Mouse (Mus musculus) limb, embryonic 10.5 days (tissue): ENCODE results near the gene Scfd2. TPM values are rescaled to one million over a fixed set of nuclear protein-coding genes. Genes with fewer than 3 reads are reported as not detected.

Source experiments
- DNase-seq: peaks from one replicate; pipeline ENCODE4 v3.0.0-alpha.2; 2017; ENCODE audit warnings: low spot score
- H3K27ac ChIP-seq: fragments of 300-500 bp; sonication (generic); 2 replicates; pipeline ENCODE4 v1.5.1; 2016; ENCODE audit warnings: mild to moderate bottlenecking
- H3K27me3 ChIP-seq: fragments of 300-500 bp; sonication (generic); 2 replicates; pipeline ENCODE4 v1.6.1; 2016; ENCODE audit warnings: low read depth, mild to moderate bottlenecking; ENCODE audit not compliant: poor library complexity, severe bottlenecking
- H3K36me3 ChIP-seq: fragments of 300-500 bp; sonication (generic); 2 replicates; pipeline ENCODE4 v1.6.1; 2016; ENCODE audit warnings: mild to moderate bottlenecking, moderate library complexity
- H3K4me1 ChIP-seq: fragments of 300-500 bp; sonication (generic); 2 replicates; pipeline ENCODE4 v1.6.1; 2016
- H3K4me3 ChIP-seq: fragments of 300-500 bp; sonication (generic); 2 replicates; pipeline ENCODE4 v1.5.1; 2016; ENCODE audit warnings: mild to moderate bottlenecking, moderate library complexity
- H3K9me3 ChIP-seq: fragments of 300-500 bp; sonication (generic); replicated peaks from 2 replicates; pipeline ENCODE4 v1.6.1; 2016; ENCODE audit warnings: mild to moderate bottlenecking
- WGBS: fragments of 180-500 bp; shearing (Covaris S2); methylation state at CpG from one replicate; pipeline ENCODE4 v1.1.7; 2016; 5-methylcytosine and 5-hydroxymethylcytosine counted together
- polyA plus RNA-seq: library from polyadenylated mRNA; unstranded; fragments of >200 nt; fragmentation: Nextera tagmentation; extraction: Ambion mirVana; gene quantifications from 2 replicates; pipeline ENCODE4 v1.2.1, GENCODE M21; 2016

The Scfd2 gene
- polyA plus RNA-seq, 1 experiment from 2014 or later = 18.1 TPM

- Histone ChIP-seq H3K4me3 (no peak overlapping the region), H3K27me3 (no peaks in the 10 kb centered on the region)
- no peak for DNase-seq
Observed at GRCm38 (mm10) chr5:74296096-74296495, 235.5 kb downstream of the Scfd2 start.

GRCm38 (mm10) chr5:74293513-74293912 is 238.0 kb downstream of the Scfd2 start:
- H3K36me3 ChIP-seq = no peaks in the 10 kb centered on the region
- peaks cover 20% of the 10 kb centered on the region; the same call in 1 of the 2 replicates for H3K4me1 ChIP-seq
- H3K27ac ChIP-seq = peak overlapping the region; percentile 7; the same call in 1 of the 2 replicates
- H3K4me3 ChIP-seq = no peak overlapping the region
- H3K9me3 ChIP-seq = no peaks in the 10 kb centered on the region
- no peaks in the 10 kb centered on the region for H3K27me3 ChIP-seq
- DNase-seq = no peak
- WGBS = 80% methylated on average over 5 of the region's 5 CpGs

More at GRCm38 (mm10) chr5:74296096-74296495, 235.5 kb downstream of the Scfd2 start:
- WGBS = 85% methylated on average over 5 of the region's 5 CpGs
- Histone ChIP-seq H3K36me3 (no peaks in the 10 kb centered on the region), H3K9me3 (no peaks in the 10 kb centered on the region), H3K27ac (peak overlapping the region; percentile 48; the same call in 1 of the 2 replicates), H3K4me1 (peaks cover 35% of the 10 kb centered on the region)

GRCm38 (mm10) chr5:74292050-74292449 is 239.5 kb downstream of the Scfd2 start:
- no peak for DNase-seq
- WGBS = 83% methylated on average over 2 of the region's 2 CpGs
- H3K4me1 ChIP-seq = peaks cover 20% of the 10 kb centered on the region; the same call in 1 of the 2 replicates

GRCm38 (mm10) chr5:74291575-74291974 is 240.0 kb downstream of the Scfd2 start:
- Histone ChIP-seq H3K9me3 (no peaks in the 10 kb centered on the region), H3K27me3 (no peaks in the 10 kb centered on the region), H3K36me3 (no peaks in the 10 kb centered on the region), H3K4me3 (no peak overlapping the region), H3K27ac (peak overlapping the region; percentile 42; the same call in 1 of the 2 replicates), H3K4me1 (peaks cover 24% of the 10 kb centered on the region)
- DNase-seq = no peak
- 87% methylated on average over 9 of the region's 9 CpGs for WGBS

More at GRCm38 (mm10) chr5:74292050-74292449, 239.5 kb downstream of the Scfd2 start:
- H3K27me3 ChIP-seq = no peaks in the 10 kb centered on the region
- H3K9me3 ChIP-seq = no peaks in the 10 kb centered on the region
- H3K4me3 ChIP-seq = no peak overlapping the region
- no peaks in the 10 kb centered on the region for H3K36me3 ChIP-seq
- H3K27ac ChIP-seq = no peak overlapping the region

GRCm38 (mm10) chr5:74289957-74290356 is 241.6 kb downstream of the Scfd2 start:
- 76% methylated on average over 6 of the region's 6 CpGs for WGBS
- no peaks in the 10 kb centered on the region for H3K36me3 ChIP-seq
- peaks cover 33% of the 10 kb centered on the region for H3K4me1 ChIP-seq
- no peaks in the 10 kb centered on the region for H3K9me3 ChIP-seq
- H3K4me3 ChIP-seq = no peak overlapping the region
- DNase-seq = no peak
- H3K27me3 ChIP-seq = no peaks in the 10 kb centered on the region
- H3K27ac ChIP-seq = peak overlapping the region; percentile 26; the same call in 1 of the 2 replicates

GRCm38 (mm10) chr5:74288206-74288605 is 243.4 kb downstream of the Scfd2 start:
- Histone ChIP-seq H3K36me3 (no peaks in the 10 kb centered on the region), H3K4me3 (no peak overlapping the region), H3K27ac (no peak overlapping the region), H3K4me1 (peaks cover 33% of the 10 kb centered on the region), H3K9me3 (no peaks in the 10 kb centered on the region), H3K27me3 (no peaks in the 10 kb centered on the region)
- WGBS = 90% methylated on average over 2 of the region's 2 CpGs
- DNase-seq = no peak

GRCm38 (mm10) chr5:74286301-74286700 is 245.3 kb downstream of the Scfd2 start:
- WGBS = 72% methylated on average over 4 of the region's 4 CpGs
- H3K36me3 ChIP-seq = no peaks in the 10 kb centered on the region
- H3K27me3 ChIP-seq = peaks cover 4% of the 10 kb centered on the region; the same call in 1 of the 2 replicates
- H3K9me3 ChIP-seq = no peaks in the 10 kb centered on the region
- no peak overlapping the region for H3K4me3 ChIP-seq
- no peak for DNase-seq
- peak overlapping the region; percentile 47; the same call in 1 of the 2 replicates for H3K27ac ChIP-seq
- H3K4me1 ChIP-seq = peaks cover 29% of the 10 kb centered on the region

- H3K27ac ChIP-seq = peak overlapping the region; percentile 47; the same call in 1 of the 2 replicates
- no peaks in the 10 kb centered on the region for H3K36me3 ChIP-seq
- H3K9me3 ChIP-seq = no peaks in the 10 kb centered on the region
- WGBS = 49% methylated on average over 7 of the region's 7 CpGs
- peak; percentile 47 for DNase-seq
- peaks cover 26% of the 10 kb centered on the region for H3K4me1 ChIP-seq
- peaks cover 4% of the 10 kb centered on the region; the same call in 1 of the 2 replicates for H3K27me3 ChIP-seq
- H3K4me3 ChIP-seq = no peak overlapping the region
Observed at GRCm38 (mm10) chr5:74285764-74286163, 245.8 kb downstream of the Scfd2 start.

GRCm38 (mm10) chr5:74285289-74285688 is 246.3 kb downstream of the Scfd2 start:
- 84% methylated on average over 2 of the region's 2 CpGs for WGBS
- H3K27me3 ChIP-seq = peaks cover 4% of the 10 kb centered on the region; the same call in 1 of the 2 replicates
- H3K27ac ChIP-seq = peak overlapping the region; percentile 14; the same call in 1 of the 2 replicates
- H3K36me3 ChIP-seq = no peaks in the 10 kb centered on the region
- H3K4me3 ChIP-seq = no peak overlapping the region
- H3K9me3 ChIP-seq = no peaks in the 10 kb centered on the region
- H3K4me1 ChIP-seq = peaks cover 26% of the 10 kb centered on the region
- DNase-seq = no peak

- Histone ChIP-seq H3K9me3 (no peaks in the 10 kb centered on the region), H3K27me3 (peaks cover 4% of the 10 kb centered on the region; the same call in 1 of the 2 replicates), H3K36me3 (no peaks in the 10 kb centered on the region), H3K27ac (no peak overlapping the region), H3K4me1 (peaks cover 24% of the 10 kb centered on the region), H3K4me3 (no peak overlapping the region)
- 44% methylated on average over 8 of the region's 8 CpGs for WGBS
- DNase-seq = peak; percentile 53
Observed at GRCm38 (mm10) chr5:74283545-74283944, 248.0 kb downstream of the Scfd2 start.

- 95% methylated on average over 8 of the region's 8 CpGs for WGBS
- Histone ChIP-seq H3K27me3 (peaks cover 4% of the 10 kb centered on the region; the same call in 1 of the 2 replicates), H3K27ac (no peak overlapping the region), H3K36me3 (no peaks in the 10 kb centered on the region), H3K4me3 (no peak overlapping the region), H3K9me3 (no peaks in the 10 kb centered on the region), H3K4me1 (peaks cover 31% of the 10 kb centered on the region)
- DNase-seq = no peak
Observed at GRCm38 (mm10) chr5:74281480-74281879, 250.1 kb downstream of the Scfd2 start.

- no peak overlapping the region for H3K27ac ChIP-seq
- H3K4me1 ChIP-seq = peaks cover 17% of the 10 kb centered on the region
- WGBS = 90% methylated on average over 7 of the region's 7 CpGs
Observed at GRCm38 (mm10) chr5:74279673-74280072, 251.9 kb downstream of the Scfd2 start.

GRCm38 (mm10) chr5:74278428-74278827 is 253.1 kb downstream of the Scfd2 start:
- Histone ChIP-seq H3K27ac (peak overlapping the region; percentile 42; the same call in 1 of the 2 replicates), H3K9me3 (no peaks in the 10 kb centered on the region), H3K4me3 (no peak overlapping the region), H3K36me3 (no peaks in the 10 kb centered on the region), H3K4me1 (peaks cover 16% of the 10 kb centered on the region), H3K27me3 (peaks cover 4% of the 10 kb centered on the region; the same call in 1 of the 2 replicates)
- DNase-seq = no peak
- WGBS = 86% methylated on average over 7 of the region's 7 CpGs

More at GRCm38 (mm10) chr5:74279673-74280072, 251.9 kb downstream of the Scfd2 start:
- Histone ChIP-seq H3K4me3 (no peak overlapping the region), H3K36me3 (no peaks in the 10 kb centered on the region), H3K9me3 (no peaks in the 10 kb centered on the region), H3K27me3 (peaks cover 4% of the 10 kb centered on the region; the same call in 1 of the 2 replicates)
- DNase-seq = no peak
